Mouse (Mus musculus) midbrain, embryonic 12.5 days (tissue): Measurements from ENCODE around the gene Gm4141. TPM values are rescaled to one million over a fixed set of nuclear protein-coding genes. Genes with fewer than 3 reads are reported as not detected.
"Not testable (repeated sequence)": the region's sequence is repeated elsewhere in the genome, so short reads cannot be mapped to it uniquely, and the experiment has no call there.

ENCODE experiments used
- ATAC-seq: fragments of 200-750 bp; cut with Nextera tagmentation; 2 replicates; pipeline ENCODE4 v1.8.0; 2017; ENCODE audit warnings: low read depth, moderate TSS enrichment, moderate library complexity; ENCODE audit not compliant: low FRiP score
- H3K27ac ChIP-seq: fragments of 300-500 bp; sonication (generic); replicated peaks from 2 replicates; pipeline ENCODE4 v1.5.1; 2016; ENCODE audit warnings: mild to moderate bottlenecking
- H3K27me3 ChIP-seq: fragments of 300-500 bp; sonication (generic); 2 replicates; pipeline ENCODE4 v1.6.1; 2016; ENCODE audit warnings: mild to moderate bottlenecking
- H3K36me3 ChIP-seq: fragments of 300-500 bp; sonication (generic); 2 replicates; pipeline ENCODE4 v1.6.1; 2016
- H3K4me1 ChIP-seq: fragments of 300-500 bp; sonication (generic); 2 replicates; pipeline ENCODE4 v1.6.1; 2016
- H3K4me2 ChIP-seq: fragments of 300-500 bp; sonication (generic); replicated peaks from 2 replicates; pipeline ENCODE4 v1.6.1; 2016; ENCODE audit warnings: mild to moderate bottlenecking, moderate library complexity
- H3K4me3 ChIP-seq: fragments of 300-500 bp; sonication (generic); 2 replicates; pipeline ENCODE4 v1.5.1; 2016; ENCODE audit warnings: mild to moderate bottlenecking
- H3K9ac ChIP-seq: fragments of 300-500 bp; sonication (generic); replicated peaks from 2 replicates; pipeline ENCODE4 v1.6.1; 2016; ENCODE audit warnings: mild to moderate bottlenecking, moderate library complexity
- H3K9me3 ChIP-seq: fragments of 300-500 bp; sonication (generic); 2 replicates; pipeline ENCODE4 v1.6.1; 2016; ENCODE audit warnings: mild to moderate bottlenecking
- WGBS: fragments of 180-500 bp; shearing (Covaris S2); methylation state at CpG from one replicate; pipeline ENCODE4 v1.1.7; 2016; 5-methylcytosine and 5-hydroxymethylcytosine counted together
- polyA plus RNA-seq: library from polyadenylated mRNA; unstranded; fragments of >200 nt; fragmentation: Nextera tagmentation; extraction: Ambion mirVana; gene quantifications from 2 replicates; pipeline ENCODE4 v1.2.1, GENCODE M21; 2016

Gm4141 gene
- polyA plus RNA-seq: not detected in 2 replicates

GRCm38 (mm10) chr7:20576141-20576540 is at the start of gene Gm4141:
Gene Gm4141, minus strand, starts transcription at chr7:20576241.
- H3K9ac ChIP-seq, H3K4me1 ChIP-seq, H3K27ac ChIP-seq, H3K4me3 ChIP-seq, H3K4me2 ChIP-seq, ATAC-seq, H3K27me3 ChIP-seq, H3K36me3 ChIP-seq, H3K9me3 ChIP-seq: not testable (repeated sequence)
- no CpG with 5 or more reads among the region's 3 CpGs for WGBS

- not testable (repeated sequence) for H3K27ac ChIP-seq, H3K4me2 ChIP-seq, H3K27me3 ChIP-seq, H3K4me3 ChIP-seq, ATAC-seq, H3K9ac ChIP-seq, H3K36me3 ChIP-seq, H3K4me1 ChIP-seq, H3K9me3 ChIP-seq
- WGBS: 80% methylated on average over 3 of the region's 5 CpGs
These were observed 22.9 kb upstream of the Gm4141 start, which contains the start of gene Gm4513 for GRCm38 (mm10) chr7:20598921-20599320. Gene Gm4513, minus strand, starts transcription at chr7:20599021.

DNA sequence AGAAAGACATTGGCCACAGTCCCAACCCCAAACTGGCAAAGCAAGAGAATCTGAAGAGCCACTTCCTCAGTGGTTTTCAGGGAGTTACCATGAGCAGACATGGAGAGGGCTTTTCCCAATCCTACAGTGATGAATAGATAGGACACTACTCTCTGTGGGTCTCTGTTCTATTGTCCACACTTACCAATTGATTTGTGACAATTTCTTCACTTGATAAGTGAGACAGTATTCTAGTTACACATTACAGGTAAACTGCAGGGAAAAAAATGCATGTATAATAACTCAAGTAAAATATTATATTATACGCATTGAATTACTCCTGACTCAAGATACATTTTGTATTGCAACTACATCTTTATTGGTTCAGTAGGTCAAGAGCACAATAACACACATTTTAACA is 30.4 kb downstream of the Gm4141 start, which contains the start of gene Gm5726:
Gene Gm5726 (minus strand): TSS at position 101 of the 400 bp plus-strand sequence.
- not testable (repeated sequence) for H3K4me3 ChIP-seq, H3K27me3 ChIP-seq, H3K9ac ChIP-seq, H3K4me1 ChIP-seq, ATAC-seq, H3K36me3 ChIP-seq, H3K4me2 ChIP-seq, H3K9me3 ChIP-seq, H3K27ac ChIP-seq
- WGBS: no CpG with 5 or more reads among the region's 1 CpGs

DNA sequence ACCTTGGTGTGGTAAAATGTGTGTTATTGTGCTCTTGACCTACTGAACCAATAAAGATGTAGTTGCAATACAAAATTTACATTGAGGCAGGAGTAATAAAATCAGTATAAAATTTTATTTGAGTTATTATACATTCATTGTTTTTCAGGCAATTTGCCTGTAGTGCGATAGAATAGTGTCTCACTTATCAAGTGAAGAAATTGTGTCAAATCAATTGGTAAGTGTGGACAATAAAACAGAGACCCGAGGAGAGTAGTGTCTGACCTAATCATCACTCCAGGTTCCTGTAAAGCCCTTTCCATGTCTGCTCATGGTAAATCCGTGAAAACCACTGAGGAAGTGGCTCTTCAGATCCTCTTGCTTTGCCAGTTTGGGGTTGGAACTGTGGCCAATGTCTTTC is 42.5 kb downstream of the Gm4141 start, which contains the start of gene Vmn1r104:
Gene Vmn1r104 (plus strand): TSS at position 301 of the 400 bp plus-strand sequence.
- ATAC-seq, H3K4me1 ChIP-seq, H3K9me3 ChIP-seq, H3K36me3 ChIP-seq, H3K27ac ChIP-seq, H3K4me3 ChIP-seq, H3K9ac ChIP-seq, H3K27me3 ChIP-seq, H3K4me2 ChIP-seq: not testable (repeated sequence)
- WGBS: no CpG with 5 or more reads among the region's 3 CpGs

Other genes starting within 250 kb of the Gm4141 start
- gene Gm4133, start 242.2 kb downstream of the Gm4141 start, polyA plus RNA-seq: not detected in 2 replicates
- gene Gm5728, start 200.8 kb downstream of the Gm4141 start, polyA plus RNA-seq: not detected in 2 replicates
- not detected in 2 replicates for gene Vmn1r100, start 158.3 kb downstream of the Gm4141 start, polyA plus RNA-seq
- not detected in 2 replicates for gene Vmn1r101, start 133.6 kb downstream of the Gm4141 start, polyA plus RNA-seq
- gene Gm10670, start 101.3 kb downstream of the Gm4141 start, polyA plus RNA-seq: not detected in 2 replicates
- not detected in 2 replicates for gene Vmn1r103, start 65.7 kb downstream of the Gm4141 start, polyA plus RNA-seq
- not detected in 2 replicates for gene Vmn1r104, start 42.4 kb downstream of the Gm4141 start, polyA plus RNA-seq
- not detected in 2 replicates for gene Gm5726, start 30.5 kb downstream of the Gm4141 start, polyA plus RNA-seq
- not detected in 2 replicates for gene Gm4513, start 22.8 kb upstream of the Gm4141 start, polyA plus RNA-seq
- not detected in 2 replicates for gene Vmn1r107, start 92.7 kb upstream of the Gm4141 start, polyA plus RNA-seq
- gene Vmn1r111, start 127.0 kb upstream of the Gm4141 start, polyA plus RNA-seq: not detected in 2 replicates
- not detected in 2 replicates for gene Gm10668, start 154.4 kb upstream of the Gm4141 start, polyA plus RNA-seq
- not detected in 2 replicates for gene Vmn1r112, start 194.9 kb upstream of the Gm4141 start, polyA plus RNA-seq
- not detected in 2 replicates for gene Vmn1r113, start 211.0 kb upstream of the Gm4141 start, polyA plus RNA-seq
- not detected in 2 replicates for gene Vmn1r114, start 235.9 kb upstream of the Gm4141 start, polyA plus RNA-seq